Mouse (Mus musculus): ENCODE results near the gene Fmo5.

GRCm38 (mm10) chr3:97659746-97660145, 31.1 kb downstream of the Fmo5 start:
- TF ChIP-seq POLR2A (IDR thresholded peaks at IDR 0.05; ENCODE audit: borderline replicate concordance, extremely low read depth, low read depth, low read length) (no peak), CTCF (IDR thresholded peaks at IDR 0.05; ENCODE audit: insufficient read depth, low read length) (no peak)

Measured in lung, adult 2 months (tissue).